Mouse (Mus musculus) cerebral cortex, adult 2 months (tissue): ENCODE results near the gene Olfr630.

Experiments used
- WGBS: fragments of 180-500 bp; shearing (Covaris S2); methylation state at CpG from one replicate; pipeline ENCODE4 v1.1.7; 2018; 5-methylcytosine and 5-hydroxymethylcytosine counted together

The Olfr630 gene

DNA sequence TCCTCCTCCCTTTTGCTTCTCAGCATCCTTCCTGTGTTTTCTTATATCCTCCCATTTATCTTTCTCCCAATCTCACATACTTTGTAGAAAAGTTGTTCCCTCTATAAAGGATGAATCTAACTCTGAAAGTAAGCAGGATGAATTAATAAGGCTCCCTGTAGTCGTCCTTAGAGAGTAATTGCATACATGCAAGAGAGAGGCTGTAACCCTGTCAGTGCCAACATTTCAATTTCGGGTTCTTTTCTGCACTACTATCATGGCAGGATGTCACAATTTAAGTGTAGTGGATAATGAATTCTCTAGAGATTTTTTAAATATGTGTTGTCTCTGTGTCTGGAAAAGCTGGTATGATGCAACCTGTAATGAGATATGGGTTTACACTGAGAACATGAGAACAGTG lies at the start of gene Olfr630:
Olfr630 (minus strand) TSS at position 101 of the 400 bp plus-strand sequence.
- 48% methylated on average over 2 of the region's 2 CpGs for WGBS

DNA sequence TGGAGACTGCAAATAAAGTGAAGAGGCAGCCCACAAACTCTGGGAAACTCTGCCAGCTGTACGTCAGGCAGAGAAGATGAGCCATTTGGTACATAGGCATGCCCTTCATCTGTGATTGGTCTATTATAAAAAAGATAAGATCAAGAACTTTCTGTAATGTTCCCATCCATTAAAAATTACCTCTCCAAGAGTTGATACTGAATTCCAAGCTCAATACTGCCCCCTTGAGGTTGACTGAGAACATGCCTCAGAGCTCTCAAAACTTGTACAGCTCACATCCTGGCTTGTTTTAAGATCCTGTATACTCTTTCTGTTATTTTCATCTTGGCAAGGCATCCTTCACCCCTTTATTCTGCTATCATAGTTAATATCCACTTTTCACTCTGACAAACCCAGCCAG lies 49.7 kb upstream of the Olfr630 start:
- 41% methylated on average over 1 of the region's 1 CpGs for WGBS

DNA sequence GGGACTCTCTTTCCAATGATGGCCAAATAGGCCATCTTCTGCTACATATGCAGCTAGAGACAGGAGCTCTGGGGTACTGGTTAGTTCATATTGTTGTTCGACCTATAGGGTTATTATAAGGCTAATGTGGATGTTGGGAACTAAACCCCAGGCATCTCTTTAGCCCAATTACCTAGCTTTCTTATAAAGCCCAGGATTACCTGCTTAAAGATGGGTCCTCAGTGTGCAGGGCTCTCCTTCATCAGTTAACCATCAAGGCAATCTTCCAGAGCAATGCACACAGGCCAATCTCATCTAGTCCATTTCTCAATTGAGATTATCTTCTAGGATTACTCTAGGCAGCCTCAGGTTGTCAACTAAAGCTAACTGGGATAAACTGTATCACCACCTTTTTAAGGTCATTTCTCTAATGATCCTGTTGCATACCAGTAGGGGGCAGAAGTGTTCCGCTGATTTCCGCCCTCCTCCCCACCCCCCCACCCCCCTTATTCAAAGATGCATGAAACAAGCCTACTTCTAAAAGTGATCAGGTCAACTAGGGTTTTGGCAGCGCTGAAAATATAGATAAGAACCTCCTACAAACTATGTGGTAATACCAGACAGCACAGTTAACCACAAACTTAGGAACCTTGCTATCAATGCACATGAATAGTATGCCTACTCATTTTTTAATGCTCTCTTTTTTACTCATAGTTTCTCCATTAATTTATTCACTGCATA lies 35.7 kb upstream of the Olfr630 start:
- WGBS = 26% methylated on average over 4 of the region's 4 CpGs

DNA sequence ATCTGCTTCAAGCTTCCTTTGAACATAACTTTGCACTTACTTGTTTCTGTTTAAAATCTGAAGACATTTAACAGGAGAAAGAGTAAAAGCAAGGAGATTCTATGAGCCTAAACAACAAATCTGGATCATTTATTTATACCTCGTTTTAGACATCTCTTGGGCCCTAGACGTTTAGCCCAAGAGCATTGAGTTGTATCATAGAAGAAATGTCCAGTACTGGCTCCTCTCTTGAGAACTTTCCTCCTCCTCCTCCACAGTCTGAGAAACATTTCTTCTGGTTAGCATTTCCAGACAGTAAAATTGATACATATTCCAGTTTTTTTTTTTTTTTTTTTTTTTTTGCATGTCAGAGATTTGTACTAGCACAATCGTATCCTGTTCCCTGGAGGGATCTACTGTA lies 34.6 kb upstream of the Olfr630 start, which contains the start of gene Olfr67:
Olfr67 (minus strand) TSS at position 101 of the 400 bp plus-strand sequence.
- WGBS = 58% methylated on average over 3 of the region's 3 CpGs

DNA sequence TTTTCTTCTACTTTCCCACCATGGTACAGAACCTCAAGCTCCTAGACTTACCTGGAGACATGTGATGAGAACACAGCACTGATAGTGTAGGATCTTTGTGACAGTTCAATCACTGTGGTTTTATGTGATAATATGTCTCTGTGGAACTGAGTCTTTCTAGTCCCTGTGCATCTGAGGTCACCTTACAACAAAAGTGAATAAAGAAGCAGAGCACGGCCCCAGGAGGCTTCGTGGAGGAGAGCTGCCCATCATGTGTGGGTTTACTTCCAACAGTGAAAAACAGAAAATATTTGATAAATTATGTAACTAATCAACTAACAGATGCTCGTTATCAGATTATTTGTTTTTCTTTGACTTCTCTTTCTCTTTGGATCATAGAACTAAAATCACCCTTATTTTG lies 22.5 kb upstream of the Olfr630 start, which contains the start of gene Olfr68:
Olfr68 (minus strand) TSS at position 101 of the 400 bp plus-strand sequence.
- 75% methylated on average over 3 of the region's 3 CpGs for WGBS

DNA sequence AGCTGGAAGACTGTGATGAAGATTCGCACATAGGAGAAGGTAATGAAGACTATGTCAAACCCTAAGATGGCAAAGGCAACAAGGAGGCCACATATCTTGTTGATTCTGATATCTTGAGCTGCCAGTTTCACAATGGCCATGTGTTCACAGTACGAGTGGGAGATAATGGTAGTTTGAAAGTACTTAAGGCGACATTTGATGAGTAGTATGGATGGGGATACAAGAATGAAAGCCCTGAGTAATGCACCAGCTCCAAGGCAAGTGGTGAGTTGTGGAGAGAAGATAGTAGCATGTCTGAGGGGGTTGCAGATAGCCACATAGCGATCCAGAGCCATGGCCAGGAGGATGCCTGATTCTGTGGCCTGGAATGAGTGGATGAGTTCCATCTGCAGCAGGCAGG lies 20.5 kb upstream of the Olfr630 start:
- 83% methylated on average over 4 of the region's 4 CpGs for whole genome bisulfite sequencing

DNA sequence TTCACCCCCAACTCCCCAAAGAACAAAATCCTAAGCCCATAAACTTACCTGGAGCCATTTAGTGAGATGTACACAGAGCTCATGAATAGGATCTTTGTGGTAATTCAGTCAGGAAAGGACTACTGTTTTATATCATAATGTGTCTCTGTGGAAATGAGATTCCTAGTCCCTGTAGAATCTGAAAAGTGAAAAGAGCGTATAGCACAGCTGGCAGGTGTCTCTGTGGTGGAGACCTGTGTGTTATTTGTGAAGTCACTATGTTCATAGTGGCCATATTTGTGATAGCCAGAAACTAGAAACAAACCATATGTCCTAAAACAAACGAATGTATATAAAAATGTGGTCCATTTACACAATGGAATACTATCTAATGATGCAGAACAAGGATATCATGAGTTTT lies 14.4 kb upstream of the Olfr630 start, which contains the start of gene Olfr69:
Olfr69 (minus strand) TSS at position 101 of the 400 bp plus-strand sequence.
- 76% methylated on average over 2 of the region's 2 CpGs for WGBS

DNA sequence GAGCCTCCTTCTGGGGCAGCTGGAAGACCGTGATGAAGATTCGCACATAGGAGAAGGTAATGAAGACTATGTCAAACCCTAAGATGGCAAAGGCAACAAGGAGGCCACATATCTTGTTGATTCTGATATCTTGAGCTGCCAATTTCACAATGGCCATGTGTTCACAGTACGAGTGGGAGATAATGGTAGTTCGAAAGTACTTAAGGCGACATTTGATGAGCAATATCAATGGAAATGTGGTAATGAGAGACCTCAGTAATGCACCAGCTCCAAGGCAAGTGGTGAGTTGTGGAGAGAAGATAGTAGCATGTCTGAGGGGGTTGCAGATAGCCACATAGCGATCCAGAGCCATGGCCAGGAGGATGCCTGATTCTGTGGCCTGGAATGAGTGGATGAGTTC lies 10.6 kb upstream of the Olfr630 start:
- 92% methylated on average over 6 of the region's 6 CpGs for WGBS

DNA sequence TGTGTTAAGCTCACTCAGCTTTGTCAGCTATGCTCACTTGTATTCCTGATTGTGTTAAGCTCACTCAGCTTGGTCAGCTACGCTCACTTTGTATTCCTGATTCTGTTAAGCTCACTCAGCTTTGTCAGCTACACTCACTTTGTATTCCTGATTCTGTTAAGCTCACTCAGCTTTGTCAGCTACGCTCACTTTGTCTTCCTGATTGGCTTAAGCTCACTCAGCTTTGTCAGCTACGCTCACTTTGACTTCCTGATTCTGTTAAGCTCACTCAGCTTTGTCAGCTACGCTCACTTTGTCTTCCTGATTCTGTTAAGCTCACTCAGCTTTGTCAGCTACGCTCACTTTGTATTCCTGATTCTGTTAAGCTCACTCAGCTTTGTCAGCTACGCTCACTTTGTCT lies 5.1 kb upstream of the Olfr630 start:
- 86% methylated on average over 6 of the region's 6 CpGs for WGBS

DNA sequence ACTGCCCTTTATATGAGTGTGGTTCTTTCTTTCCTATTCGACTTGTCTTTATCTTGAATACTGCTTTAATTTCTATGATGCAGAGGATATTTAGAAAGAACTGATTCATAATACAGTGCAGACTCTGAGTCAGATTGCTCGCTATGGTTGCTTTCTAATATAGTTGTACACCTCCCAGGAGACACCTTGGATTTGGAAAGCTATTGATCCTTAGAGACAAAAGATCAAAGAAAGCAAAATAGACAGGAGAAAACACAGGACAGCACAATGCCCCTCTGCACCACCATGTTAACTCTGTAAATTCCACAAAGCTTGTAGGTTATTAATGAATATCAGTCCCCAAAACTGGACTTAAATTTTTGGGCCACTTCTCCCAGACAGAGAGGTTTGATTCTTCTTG lies 12.3 kb downstream of the Olfr630 start, which contains the start of gene Olfr629:
Olfr629 (minus strand) TSS at position 101 of the 400 bp plus-strand sequence.
- WGBS = 68% methylated on average over 2 of the region's 2 CpGs

DNA sequence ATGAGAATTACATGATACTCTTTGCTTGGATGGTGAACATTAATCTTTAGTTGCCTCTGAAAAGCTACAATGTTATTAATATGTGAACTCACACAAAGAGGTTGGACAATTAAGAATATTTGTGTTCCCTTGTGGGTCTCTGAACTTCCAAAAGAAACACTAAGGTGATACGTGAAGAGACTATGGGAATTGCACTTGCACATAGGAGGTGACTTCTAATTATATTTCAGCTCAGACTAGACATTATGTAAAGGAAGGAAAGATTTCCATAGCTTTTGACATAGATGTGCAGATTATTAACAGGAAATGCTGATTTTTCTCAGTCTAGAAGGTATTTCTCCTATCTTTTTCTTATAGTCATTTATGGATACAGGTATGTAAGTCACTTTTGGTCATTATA lies 27.1 kb downstream of the Olfr630 start, which contains the start of gene Olfr628:
Olfr628 (plus strand) TSS at position 301 of the 400 bp plus-strand sequence.
- WGBS = 94% methylated on average over 1 of the region's 1 CpGs

DNA sequence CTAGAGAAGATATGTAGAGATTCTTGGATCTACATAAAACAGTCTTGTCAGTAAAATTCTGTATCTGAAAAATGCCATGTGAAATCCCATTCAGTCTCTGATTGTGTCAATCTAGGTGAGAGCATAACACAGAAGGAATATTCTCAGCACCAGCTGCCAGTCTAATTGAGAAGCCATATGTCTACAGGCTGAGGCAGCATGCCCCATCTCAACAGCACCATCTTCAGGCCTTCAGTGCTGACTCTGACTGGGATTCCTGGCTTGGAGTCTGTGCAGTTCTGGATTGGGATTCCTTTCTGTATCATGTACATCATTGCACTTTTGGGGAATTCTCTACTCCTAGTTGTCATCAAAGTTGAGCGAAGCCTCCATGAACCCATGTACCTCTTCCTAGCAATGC lies 40.7 kb downstream of the Olfr630 start:
- 100% methylated on average over 1 of the region's 1 CpGs for WGBS

DNA sequence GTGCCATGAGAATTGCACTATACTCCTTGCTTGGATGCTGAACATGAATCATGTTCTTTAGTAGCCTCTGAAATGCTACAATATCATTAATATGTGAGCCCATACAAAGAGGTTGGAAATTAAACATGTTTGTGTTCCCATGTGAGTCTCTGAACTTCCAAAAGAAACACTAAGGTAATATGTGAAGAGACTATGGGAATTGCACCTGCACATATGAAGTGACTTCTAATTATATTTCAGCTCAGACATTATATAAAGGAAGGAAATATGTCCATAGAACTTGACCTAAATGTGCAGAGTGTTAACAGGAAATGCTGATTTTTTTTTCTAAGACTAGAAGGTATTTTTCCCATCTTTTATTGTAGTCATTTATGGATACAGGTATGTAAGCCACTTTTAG lies 42.8 kb downstream of the Olfr630 start, which contains the start of gene Olfr243:
Olfr243 (plus strand) TSS at position 301 of the 400 bp plus-strand sequence.

DNA sequence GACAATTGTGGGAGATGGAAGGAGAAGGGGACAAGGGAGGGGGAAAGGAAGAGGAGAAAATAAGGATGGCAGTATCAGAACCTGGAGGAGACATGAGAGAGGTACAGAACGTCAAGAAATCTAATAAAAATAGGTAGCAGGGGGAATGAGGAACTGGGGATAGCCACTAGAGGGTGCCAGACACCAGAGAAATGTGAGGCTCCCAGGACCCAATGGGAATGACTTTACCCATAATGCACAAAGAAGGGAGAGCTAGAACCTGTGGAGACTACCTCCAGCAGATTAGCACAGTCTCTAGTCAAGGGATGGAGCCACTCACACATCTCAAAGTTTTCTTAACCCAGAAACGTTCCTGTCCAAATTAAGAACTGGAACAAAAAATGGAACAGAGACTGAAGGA lies 45.1 kb downstream of the Olfr630 start:
- 43% methylated on average over 2 of the region's 2 CpGs for WGBS
